Mouse (Mus musculus) megakaryocyte, embryonic 14.5 days (primary cell): ENCODE measurements around the gene Olfr284.

Experiments
- FLI1 ChIP-seq: IDR thresholded peaks from 2 replicates; pipeline ENCODE4 v1.6.1; 2012; ENCODE audit warnings: low read length, inconsistent platforms, mixed read lengths
- GATA1 ChIP-seq: IDR thresholded peaks from 3 replicates; pipeline ENCODE4 v1.6.1; 2012; ENCODE audit warnings: mixed read lengths, low read length, inconsistent platforms, borderline replicate concordance

GRCm38 (mm10) chr15:98387621-98388020 is 46.8 kb upstream of the Olfr284 start:
- TF ChIP-seq GATA1 (no peak), FLI1 (no peak)
